Mouse (Mus musculus): ENCODE results near the gene Rab7.

- TF ChIP-seq CTCF (IDR thresholded peaks at IDR 0.05; ENCODE audit: extremely low read depth, insufficient read depth, low read length) = no peak
- no peak for TF ChIP-seq POLR2A (IDR thresholded peaks at IDR 0.05; ENCODE audit: extremely low read depth, insufficient read depth, low read length)
Measured at GRCm38 (mm10) chr6:88065968-88066367, 20.9 kb upstream of the Rab7 start.
